Mouse (Mus musculus) bone marrow, adult 2 months (tissue): ENCODE measurements at regions not wholly inside any gene's neighbourhood (a gene's known extent, or its start where the extent isn't known, plus 50 kb on each side); places are given as distances from the start of the nearest gene placed in this dataset.

Source experiments
- CTCF ChIP-seq: fragments of 200-500 bp; IDR thresholded peaks from 2 replicates; pipeline ENCODE4 v1.5.1; 2011; ENCODE audit warnings: low read length, control low read depth; ENCODE audit not compliant: control insufficient read depth, insufficient read depth
- POLR2A ChIP-seq: fragments of 200-500 bp; IDR thresholded peaks from 2 replicates; pipeline ENCODE4 v1.6.1; 2011; ENCODE audit warnings: low read depth, mild to moderate bottlenecking, control low read depth, low read length, borderline replicate concordance; ENCODE audit not compliant: control insufficient read depth

DNA sequence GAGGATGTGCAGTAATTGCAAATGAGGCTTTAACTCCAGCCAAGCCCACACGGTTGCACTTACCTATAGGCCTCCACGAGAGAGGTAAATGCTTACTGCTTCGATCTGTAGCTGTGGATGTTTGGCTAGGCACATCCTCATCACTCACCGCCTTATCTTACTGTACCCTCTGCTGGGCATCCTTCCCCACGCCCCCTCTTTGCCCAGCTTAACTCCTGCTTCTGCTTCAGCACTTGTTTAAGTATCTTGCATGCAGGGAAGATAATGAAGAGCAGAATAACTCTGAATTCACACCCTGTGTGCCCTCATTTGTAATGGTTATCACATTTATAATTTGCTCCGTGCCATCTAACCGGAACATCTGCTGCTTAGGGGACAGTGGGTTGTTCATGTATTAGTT is 74.7 kb upstream of the Anapc15-ps start:
- no peak for TF ChIP-seq CTCF
- no peak for TF ChIP-seq POLR2A
